Mouse (Mus musculus) gastrocnemius, adult 18-20 months (tissue): Measurements from ENCODE around the gene Grik4. TPM values are rescaled to one million over a fixed set of nuclear protein-coding genes. Genes with fewer than 3 reads are reported as not detected.

Experiments
- DNase-seq: peaks from one replicate; pipeline ENCODE4 v3.0.0; 2021; ENCODE audit warnings: low spot score
- total RNA-seq, 2 experiments: library from RNA; stranded (reverse); gene quantifications; 2 replicates each; pipeline ENCODE4 v1.2.3; 2021

The Grik4 gene
- total RNA-seq, 2 experiments from 2014 or later = 0.12 TPM; not detected in 1

DNA sequence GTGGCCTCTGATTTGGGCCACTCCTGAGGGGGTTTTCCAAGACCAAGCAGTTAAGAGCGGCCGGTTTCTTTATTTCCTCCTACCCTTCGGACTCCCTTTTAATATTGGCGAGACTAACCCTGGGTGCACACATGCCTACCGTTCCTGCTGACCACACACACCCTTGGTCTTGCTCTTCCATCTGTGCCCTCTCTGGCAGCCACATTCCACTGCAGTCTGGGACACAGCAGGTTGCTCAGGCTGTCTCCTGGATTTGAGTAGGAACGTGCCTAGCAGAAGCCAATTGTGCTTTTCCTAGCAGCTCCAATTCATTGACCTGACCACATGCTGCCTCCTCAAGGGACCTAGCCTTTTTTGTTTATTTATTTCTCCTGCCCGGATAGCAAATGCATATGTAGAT, 365.8 kb downstream of the Grik4 start:
- no peak for DNase-seq

DNA sequence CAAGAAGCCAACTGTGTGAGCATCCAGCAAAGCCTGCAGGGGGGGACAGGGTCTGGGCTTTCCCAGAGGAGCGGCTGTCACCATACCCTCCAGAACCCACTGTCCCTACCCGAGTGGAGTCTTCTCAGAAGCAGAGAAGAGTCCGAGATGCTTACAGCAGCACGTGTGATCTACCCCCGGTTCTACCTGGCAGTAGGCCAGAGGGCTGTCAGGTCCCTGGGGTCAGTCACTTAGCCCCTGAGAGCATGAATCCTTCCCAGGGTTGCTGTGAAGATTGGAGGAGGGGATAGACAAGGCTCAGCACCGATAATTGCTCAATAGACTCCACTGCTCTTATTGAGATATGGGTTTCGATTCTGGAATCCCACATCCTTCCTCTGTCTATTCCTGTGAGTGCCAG, 366.2 kb downstream of the Grik4 start:
- no peak for DNase-seq

DNA sequence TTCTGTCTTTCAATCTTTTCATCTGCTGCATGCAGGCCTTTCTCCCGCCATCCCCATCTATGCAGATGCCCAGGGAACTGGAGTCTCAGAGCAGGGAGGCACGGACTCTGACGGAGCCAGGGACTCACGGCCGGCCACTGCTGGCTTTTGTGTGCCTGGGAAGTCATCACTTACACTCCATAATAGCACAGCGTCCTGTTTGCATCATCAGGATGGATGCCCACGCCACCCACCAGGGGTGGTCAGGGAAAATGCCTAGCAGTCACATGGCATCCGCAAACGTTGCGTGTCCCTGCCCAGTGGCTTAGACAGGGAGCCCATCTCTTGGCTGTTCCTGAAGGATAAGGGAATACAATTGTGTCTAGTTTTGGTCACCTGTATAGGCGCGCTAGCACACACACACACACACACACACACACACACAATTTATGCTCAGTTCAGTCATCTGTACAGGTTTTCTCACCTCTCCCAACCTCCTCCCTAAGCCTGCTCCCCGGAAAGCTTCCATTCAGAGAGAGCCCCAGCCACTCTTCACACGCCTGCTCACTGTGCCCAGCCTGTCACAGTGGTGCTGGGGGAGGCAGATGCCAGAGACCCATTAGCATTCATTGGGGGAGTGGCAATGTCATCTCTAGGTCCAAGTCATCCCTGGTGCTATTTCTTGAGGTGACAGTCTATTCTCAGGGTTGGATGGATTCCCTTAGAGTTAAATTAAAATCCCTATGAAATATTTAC, 370.5 kb downstream of the Grik4 start:
- DNase-seq = no peak

DNA sequence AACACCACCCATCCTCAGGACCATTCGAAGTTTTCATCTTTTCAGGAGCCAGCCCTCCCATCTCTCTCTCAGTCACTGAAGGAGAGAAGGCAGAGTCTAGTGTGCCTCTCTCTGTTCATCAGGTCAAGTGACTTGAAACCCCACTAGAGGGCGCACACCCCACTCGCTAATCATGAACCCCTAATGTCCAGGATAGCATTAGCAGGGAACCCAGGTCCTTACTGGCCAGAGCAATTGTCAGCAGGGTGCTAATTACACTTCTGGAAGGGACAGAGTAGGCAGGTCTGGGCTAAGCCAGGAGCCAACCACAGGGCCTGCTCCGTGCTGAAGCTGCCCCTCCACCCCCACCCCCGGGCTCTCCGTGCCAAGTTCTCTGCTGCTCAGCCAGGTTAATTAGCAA, 371.1 kb downstream of the Grik4 start:
- peak; percentile 9 for DNase-seq

DNA sequence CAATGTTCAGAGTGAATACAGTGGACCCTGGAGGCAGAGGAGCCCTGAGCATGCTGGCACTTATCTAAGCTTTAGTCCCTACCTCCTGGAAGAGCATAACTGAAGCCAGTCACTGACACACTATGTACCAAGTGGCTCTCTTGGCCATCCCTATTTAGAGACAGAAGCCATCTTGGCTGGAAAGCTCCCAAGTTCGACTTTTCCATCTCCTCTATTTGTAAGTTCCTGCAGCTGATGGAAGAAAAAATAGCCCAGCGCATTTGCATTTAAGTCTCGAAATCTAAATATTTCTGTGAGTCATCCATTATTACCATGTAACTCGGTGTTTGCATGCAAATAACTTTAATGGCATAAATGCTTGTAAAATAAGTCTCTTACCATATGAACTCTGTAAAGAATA, 378.4 kb downstream of the Grik4 start:
- DNase-seq = no peak

DNA sequence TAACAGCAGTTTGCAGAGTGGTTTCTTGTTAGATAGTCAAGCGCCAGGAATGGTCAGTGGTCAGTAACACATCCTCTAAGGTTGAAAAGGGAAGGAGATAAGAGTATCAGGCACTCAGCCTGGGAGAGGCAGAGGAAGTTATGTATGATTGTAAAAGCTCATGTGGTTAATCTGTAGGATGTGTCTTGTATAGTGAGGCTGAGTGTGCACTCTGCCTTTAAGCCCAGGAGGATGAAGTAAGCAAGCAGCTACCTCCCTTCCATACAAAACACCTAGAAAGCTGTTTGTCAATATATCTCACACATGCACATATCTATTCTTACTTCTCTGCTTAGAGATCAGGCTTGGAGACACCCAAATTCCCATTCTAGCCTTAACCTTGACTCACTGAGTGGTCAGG, 389.1 kb downstream of the Grik4 start:
- no peak for DNase-seq

DNA sequence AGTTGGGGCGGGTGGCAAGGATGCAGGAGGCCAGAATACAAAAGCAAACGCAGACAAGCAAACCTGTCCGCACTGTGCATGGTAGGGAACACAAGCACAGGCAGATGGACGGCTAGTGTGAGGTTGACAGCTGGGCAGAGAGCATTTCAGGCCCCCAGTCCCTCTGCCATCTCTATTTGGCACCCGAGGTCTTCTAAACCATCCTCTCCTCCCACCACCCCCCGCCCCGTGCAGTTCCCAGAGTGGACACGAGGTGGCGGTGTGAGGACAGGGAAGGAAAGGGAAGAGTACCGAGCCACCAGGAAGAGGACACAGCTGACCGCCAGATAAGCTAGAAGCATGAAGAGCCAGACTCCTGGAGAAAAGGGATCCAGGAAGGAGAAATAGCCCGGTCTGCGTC, 394.2 kb downstream of the Grik4 start:
- peak; percentile 35 for DNase-seq

DNA sequence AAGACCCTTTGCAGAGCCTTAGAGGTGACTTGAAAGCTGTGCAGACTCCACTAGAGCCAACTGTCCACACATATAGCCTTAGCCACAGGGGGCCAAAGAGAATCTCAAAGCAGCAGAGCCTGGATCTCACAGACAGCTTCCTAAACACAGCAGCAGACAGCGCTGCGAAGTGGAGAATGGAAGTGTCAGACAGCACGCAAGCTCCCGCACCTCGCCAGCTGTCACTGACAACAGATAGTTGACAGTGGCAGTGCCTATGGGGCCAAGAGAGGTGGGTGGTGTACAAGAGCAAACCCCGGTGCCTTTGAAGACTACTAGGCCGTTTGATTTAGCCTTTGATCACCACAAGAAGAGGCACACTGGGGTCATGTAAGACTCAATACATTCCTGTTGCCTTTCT, 395.3 kb downstream of the Grik4 start:
- DNase-seq = no peak

DNA sequence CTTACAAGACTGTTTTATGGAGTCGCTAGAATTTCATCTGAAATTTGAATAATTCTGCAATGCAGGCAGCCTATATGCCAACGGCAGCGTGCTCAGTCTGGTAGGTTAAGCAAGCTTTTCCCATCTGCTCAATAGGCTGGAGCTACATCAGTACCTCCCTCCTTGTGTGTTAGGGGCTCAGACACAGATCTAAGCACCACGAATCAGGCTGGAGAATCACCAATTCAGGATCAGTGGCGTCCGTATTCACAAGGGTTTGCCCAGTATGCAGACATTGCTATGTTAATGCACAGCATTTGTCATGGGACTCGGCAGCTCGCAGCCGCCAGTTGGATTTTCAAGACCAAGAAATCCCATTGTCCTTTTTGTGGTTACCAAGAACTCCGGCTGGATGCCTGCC, 399.8 kb downstream of the Grik4 start:
- no peak for DNase-seq

DNA sequence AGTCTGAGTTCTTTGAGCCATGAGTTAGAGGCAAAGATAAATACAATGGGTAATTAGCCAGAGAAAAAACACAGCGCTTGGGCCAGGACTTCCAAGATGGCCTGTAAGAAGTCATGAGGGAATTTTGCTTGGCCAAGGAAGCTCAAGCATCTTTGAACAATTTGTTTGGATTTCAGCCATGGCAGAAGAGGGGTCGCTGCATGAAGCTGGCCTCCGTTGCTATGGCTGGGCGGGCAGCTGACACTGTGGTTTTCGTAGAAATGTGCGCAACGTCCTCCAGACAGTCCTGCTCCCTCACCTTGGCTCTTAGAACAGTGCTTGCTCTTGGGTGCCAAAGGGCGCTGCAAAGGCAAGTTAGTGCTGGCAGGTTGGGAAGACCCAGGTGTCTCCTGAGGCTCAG, 410.8 kb downstream of the Grik4 start:
- no peak for DNase-seq

DNA sequence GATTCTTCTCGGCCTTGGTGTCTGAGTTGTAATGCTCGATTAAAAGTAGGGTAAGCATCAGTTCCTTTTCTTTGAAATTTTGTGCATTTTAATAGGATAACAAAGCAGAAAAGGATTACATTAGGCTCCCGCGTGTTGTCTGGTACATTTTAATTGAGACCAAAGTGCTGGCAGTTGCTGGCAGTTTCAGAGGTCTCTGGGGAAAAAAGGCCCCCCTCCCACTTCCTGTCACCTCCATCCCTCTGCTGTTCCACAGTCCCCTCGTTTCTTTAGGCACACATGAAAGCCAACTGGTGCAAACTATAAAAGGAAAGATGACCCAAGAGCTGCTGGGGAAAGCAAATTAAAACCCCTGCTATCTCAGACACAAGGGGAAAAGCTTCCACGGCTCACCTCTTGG, 411.3 kb downstream of the Grik4 start:
- no peak for DNase-seq

DNA sequence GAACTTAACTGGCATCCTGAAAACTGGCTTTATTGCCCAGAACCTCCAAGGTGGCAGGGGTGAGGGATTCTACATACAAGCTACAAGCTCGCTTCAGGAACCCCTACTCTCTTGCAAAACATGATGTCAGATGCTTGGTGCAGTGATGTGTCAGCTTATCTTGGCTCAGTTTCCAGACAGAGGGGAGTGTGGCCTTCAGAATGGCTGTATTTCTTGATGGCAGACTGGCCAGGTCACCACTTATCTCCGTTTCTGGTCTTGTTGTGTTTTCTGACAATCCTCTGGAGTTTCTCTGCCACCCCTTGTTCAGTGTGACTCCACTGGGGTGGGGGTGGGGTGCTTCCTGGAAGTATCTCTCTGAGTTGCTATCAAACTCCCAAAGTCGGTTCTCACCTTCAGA, 412.3 kb downstream of the Grik4 start:
- DNase-seq = no peak

DNA sequence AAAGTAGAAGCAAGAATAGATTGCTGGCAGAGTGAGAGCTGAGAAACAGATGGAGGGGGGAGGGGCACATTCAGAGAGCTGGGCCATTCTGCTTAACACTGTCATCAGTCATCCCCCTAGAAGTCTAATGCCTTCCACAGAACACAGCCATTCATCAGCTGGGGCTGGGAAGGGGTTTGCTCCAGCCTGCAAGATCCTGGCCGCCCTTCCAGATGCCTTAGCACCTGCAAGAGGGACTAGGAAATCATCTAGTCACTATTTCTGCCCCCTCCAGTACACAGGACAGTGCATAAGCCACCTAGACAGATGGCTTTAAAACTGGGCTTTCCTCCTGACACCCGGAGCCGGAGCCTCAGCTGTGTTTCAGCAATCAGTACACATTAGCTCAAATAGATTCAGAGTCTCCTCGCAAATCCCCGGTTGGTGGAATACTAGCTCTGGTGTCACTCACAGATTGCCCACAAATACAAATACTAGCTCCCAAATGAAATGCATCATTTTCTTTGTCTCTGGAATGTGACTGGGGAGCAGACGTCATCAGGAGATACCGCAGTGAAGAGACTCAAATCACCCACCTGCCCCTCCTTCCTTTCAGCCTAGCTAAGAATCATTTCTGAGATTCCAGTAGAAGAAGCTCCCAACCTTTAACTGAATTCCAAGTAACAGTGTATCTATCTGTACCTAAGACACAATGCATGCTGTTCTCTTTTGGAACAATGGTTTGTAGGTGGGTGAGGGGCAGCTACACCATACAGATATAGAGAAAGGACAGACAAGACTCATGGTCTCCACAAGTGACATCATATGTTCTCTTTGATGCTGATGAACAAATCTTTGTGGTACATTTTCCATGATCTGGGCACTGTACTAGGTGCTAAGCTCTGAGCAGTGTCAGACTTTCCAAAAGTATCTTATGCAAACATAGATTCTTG, 413.8 kb downstream of the Grik4 start:
- DNase-seq = no peak

DNA sequence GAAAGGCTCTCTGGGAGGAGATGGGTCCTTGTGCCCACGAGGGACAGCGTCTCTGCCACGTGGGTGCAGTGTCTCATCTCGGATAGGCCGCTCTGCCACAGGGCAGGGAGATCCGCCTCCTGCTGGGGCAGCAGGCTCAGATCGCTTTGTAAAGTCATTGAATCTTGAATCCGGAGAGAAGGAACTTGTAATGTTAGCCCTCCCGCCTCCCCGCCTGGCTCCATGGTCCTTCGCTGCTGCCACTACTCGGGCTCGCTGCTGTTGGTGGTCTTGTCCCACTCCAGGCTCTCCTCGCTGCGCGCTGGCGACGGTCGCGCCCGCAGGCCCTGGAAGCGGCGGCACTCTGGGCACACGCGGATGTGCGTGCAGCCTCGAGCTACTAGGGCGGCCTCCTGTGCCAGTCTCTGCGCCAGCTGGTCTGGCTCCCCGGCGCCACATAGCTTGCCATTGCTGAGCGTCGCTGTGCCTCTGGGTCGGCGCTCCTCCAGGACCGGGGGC, 423.7 kb downstream of the Grik4 start:
- DNase-seq = no peak

DNA sequence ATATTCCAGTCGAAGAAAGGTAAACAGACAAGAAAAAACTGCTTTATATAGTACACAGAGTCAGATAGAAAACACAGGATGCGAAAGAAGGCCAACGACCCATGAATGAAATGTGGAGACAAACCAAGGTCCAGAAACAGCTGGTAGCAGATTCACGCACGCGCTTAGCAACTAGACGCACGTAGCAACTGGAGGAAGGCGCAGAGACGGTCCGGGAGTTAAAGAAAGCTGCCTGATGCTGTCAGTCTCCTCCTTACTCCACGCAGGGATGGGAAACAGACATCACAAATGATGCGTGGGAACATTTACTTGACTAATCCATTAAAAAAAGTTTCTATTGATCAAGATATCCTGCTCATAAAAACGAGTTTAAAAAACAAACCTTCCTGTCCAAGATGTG, 426.1 kb downstream of the Grik4 start:
- no peak for DNase-seq

DNA sequence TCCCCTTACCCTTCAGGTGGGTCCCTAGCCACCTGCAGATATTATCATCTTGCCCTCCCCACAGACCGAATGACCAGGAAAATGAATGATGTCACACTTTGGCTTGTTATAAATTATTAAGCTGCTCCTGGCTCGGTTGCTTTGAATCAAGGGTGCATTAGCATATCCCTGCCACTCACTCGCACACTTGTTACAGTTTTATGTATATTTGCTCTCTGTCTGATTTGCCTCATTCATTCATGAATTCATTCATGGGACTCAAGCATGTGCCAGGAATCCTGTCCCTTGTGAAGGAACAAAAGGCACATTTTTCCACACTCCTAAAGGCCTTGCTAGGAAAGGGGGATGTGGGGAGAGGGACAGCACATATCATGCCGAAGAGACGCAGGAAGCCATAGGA, 431.1 kb downstream of the Grik4 start:
- DNase-seq = no peak

DNA sequence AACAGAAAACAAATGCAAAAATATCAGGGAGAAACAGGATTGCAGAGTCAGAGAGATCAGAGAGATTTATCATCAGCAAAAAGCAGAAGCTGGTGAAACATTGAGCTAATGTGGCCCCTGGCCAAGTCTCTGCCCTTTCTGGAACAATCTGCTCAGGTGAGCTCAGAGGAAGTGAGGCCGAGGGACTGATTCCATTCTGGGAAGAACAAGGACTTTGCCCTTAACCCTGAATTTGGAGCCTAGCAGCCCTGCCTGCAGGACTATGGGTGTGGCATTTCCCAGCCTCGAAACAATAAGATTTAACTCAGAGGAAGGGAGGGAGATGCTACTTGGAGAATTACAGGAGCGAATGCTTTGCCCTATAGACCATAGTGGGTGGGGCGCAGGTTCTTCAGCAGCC, 432.0 kb downstream of the Grik4 start:
- DNase-seq = no peak

DNA sequence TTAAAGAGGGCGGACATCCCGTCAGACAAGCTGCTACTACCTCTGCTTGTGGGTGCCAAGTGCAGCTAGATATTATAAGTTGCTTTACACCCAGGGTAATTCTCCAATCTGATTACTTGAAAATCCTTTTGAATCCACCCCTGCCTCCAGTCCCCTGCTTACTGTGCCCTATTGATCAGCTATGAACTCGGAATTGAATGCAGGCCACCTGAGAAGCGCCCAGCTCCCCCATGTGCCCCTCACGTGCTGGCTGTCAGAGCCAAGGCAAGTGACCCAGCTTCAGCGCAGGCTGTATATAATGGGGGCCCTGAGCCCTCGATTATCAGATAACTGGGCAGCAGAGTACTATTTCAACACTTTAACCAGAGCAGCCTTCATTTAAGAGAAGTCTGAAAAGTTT, 436.1 kb downstream of the Grik4 start:
- no peak for DNase-seq

DNA sequence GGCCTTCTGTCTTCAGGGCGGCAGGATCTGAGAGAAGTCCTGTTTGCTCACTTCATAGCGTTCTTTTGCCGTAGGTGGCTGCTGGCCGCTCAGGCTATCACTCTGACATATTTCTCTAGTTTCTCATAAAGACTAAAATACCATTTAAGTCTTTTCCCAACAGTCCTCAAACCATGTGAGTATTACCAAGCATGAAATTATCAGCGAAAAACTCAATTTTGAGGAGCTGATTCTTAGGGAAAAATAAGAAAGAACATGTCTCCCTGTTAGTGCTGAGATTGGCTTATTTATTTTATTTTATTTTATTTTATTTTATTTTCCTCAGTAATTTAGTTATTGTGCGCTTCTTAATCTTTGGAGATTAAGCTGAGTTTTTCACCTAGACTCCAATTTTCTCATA, 436.6 kb downstream of the Grik4 start, which contains the start of gene Tbcel:
Gene Tbcel (minus strand): TSS at position 101 of the 400 bp plus-strand sequence.
- no peak for DNase-seq

DNA sequence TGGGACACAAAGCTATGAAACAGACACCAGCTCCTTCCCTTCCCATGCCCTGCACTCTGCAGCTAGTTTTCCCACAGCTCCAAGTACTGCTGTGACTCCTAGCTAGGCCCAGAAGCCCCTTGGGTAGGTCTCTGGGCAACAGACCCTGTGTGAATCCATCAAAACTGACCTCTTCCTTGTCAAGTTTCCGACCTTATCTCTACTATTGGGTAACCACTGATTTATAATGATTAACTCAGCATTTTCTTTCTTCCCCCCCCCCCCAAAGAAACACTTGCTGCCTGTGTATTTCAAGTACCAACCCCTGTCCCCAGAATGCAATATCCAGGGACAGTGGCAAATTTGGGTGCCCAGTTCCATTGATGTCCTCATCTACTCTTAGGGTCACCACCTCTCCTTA, 437.3 kb downstream of the Grik4 start:
- no peak for DNase-seq

DNA sequence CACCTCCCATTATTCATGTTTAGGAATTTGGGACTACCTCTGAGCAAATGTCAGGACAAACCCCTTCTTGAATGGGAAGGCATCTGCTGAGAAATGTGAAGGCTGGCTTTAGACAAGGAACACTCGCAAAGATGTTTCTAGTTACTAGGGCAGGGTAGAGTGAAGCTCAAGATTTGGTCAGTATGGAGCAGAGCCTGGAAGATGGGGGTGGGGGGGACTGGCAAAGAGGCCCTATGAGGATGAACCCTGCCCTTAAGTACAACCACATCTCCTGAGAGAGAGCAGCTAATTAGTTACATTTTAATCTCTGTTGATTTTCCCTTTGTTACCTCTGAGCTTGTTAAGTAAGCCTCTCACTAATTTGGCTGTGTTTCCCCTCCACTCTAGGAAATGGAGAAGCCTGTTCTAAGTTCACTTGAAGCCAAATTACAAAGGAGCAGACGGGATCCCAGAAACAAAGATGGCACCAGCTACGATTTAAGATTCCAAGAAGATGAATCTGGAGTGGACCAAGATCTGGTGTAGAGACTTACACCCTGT, 439.3 kb downstream of the Grik4 start:
- DNase-seq = no peak

DNA sequence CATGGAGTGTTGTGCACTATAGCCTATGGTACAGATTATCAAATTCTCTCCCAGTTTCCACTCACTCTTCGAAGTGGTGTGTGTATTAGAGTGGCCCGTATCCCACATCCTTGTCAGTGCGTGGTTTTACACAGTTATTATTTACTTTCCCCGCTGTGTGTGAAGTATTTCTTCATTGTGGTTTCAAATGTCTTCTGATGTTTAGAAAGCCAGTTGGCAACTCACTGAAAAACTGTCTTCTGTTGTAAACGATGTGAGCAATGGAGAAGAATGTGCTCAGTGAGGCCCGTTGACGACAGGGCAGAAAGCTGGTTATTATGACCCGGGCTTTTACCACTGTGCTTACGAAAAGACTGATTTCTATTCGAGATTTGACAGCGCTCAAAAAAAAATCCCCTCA, 439.7 kb downstream of the Grik4 start:
- no peak for DNase-seq
